Mouse (Mus musculus) ovary, adult 2 months (tissue): ENCODE measurements around the gene Aspdh. TPM values are rescaled to one million over a fixed set of nuclear protein-coding genes. Genes with fewer than 3 reads are reported as not detected.

Experiments
- polyA plus RNA-seq: library from polyadenylated mRNA; depleted of rRNA; stranded (reverse); fragments of >200 nt; gene quantifications from 2 replicates; pipeline ENCODE4 v1.2.3, GENCODE M21; 2012; rRNA removed

The Aspdh gene
- 0.46 and 2.6 TPM in 2 replicates for polyA plus RNA-seq

GRCm38 (mm10) chr7:44465111-44465510 lies at the start of gene Aspdh:
Gene Aspdh, plus strand, starts transcription at chr7:44465391.

GRCm38 (mm10) chr7:44428968-44429521 lies 36.1 kb upstream of the Aspdh start, which contains the start of gene Lrrc4b:
Gene Lrrc4b, plus strand, starts transcription at chr7:44429018.

DNA sequence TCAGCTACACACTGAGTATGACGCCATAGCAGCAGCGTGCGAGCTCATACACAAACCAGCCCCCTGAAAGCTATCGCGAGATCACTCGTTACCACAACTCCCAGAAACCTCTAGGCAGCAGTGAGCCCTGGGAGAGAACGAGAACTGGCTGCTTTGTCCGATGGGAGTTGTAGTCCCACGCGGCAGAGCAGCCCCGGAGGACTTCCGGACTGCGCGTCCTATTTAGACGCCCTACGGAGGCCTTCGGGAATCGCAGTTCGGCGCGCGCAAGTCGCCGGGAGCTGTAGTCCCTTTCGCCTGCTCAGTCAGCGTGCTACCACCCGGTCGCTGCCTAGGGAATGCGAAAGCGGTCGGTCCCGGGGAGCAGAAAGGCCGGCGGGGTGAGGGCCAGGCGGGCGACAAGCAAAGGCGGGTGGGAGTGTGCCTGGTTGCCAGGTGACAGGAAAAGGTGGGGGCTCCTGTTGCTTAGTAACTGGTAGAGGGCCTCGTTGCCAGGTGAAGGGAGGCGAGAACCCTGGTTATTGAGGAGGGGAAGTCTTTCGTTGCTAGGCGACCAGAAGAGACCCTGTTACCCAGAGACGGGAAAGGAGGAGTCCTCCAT lies 2.7 kb downstream of the Aspdh start, which contains the start of gene Josd2:
TSS of gene Josd2 (plus strand) at position 170 of the 601 bp plus-strand sequence.

DNA sequence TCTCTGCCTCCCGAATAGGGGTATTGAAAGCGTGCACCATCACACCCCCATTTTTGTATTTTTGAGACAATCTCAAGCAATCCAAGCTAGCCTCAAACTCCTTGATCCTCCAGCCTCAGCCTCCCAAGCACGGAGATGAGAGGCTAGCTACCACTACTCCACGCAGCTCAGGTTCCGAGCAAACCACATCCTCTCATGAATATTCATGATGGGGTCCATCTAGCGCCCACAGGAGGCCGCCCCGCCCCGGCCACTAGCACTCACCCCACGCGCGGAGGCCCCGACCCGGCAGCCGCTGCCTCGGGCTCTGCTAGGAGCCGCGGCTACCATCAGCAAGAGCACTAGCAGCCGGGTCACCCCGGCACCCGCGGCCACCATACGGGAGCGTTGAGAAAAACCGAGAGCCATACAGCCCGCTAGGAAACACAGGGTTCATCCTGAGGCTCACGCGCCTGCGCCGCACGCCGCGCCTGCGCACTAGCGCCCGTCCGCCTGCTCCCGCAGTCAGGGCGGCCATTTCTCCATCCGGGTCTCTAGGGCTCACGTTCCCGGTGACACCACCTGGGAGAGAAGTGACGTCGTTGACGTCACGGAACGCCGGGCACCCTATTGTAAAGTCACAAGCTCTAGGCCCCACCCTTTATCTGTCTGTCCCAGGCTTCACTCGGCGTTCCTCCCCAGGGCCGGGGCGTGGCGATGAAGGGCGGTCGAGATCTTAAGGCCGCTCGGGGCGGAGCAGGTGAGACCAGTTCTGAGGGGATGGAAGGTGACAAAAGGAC lies 31.0 kb downstream of the Aspdh start, which contains the start of the genes Emc10 and Fam71e1:
TSS of gene Emc10 (minus strand) at position 538 of the 779 bp plus-strand sequence.
TSS of gene Fam71e1 (plus strand) at position 590 of the 779 bp plus-strand sequence.

Other genes starting within 250 kb of the Aspdh start
- 0.15 and 0.29 TPM in 2 replicates for gene Klk1b5, start 249.4 kb upstream of the Aspdh start, polyA plus RNA-seq
- gene Klk1, start 240.0 kb upstream of the Aspdh start, polyA plus RNA-seq = 10.3 and 15.0 TPM in 2 replicates
- not detected in 2 replicates for gene Gm36864, start 229.2 kb upstream of the Aspdh start, polyA plus RNA-seq
- 1.7 and 1.9 TPM in 2 replicates for gene 1700028J19Rik, start 218.7 kb upstream of the Aspdh start, polyA plus RNA-seq
- gene 2410002F23Rik, start 218.7 kb upstream of the Aspdh start, polyA plus RNA-seq = 302 and 308 TPM in 2 replicates
- gene Acp4, start 208.0 kb upstream of the Aspdh start, polyA plus RNA-seq = 0.14 and 0.29 TPM in 2 replicates
- not detected in 2 replicates for gene Gm15517, start 203.9 kb upstream of the Aspdh start, polyA plus RNA-seq
- gene Clec11a, start 158.5 kb upstream of the Aspdh start, polyA plus RNA-seq = 17.9 and 24.7 TPM in 2 replicates
- gene Shank1, start 155.1 kb upstream of the Aspdh start, polyA plus RNA-seq = 1.6 and 1.7 TPM in 2 replicates
- gene Syt3, start 81.3 kb upstream of the Aspdh start, polyA plus RNA-seq = 5.9 and 6.5 TPM in 2 replicates
- gene 1700008O03Rik, start 79.6 kb upstream of the Aspdh start, polyA plus RNA-seq = 2.6 and 2.8 TPM in 2 replicates
- gene Lrrc4b, start 36.4 kb upstream of the Aspdh start, polyA plus RNA-seq = 12.9 and 15.2 TPM in 2 replicates
- 224 and 234 TPM in 2 replicates for gene Josd2, start 2.6 kb downstream of the Aspdh start, polyA plus RNA-seq
- gene Emc10, start 31.1 kb downstream of the Aspdh start, polyA plus RNA-seq = 430 and 453 TPM in 2 replicates
- 19.1 and 24.1 TPM in 2 replicates for gene Fam71e1, start 31.2 kb downstream of the Aspdh start, polyA plus RNA-seq
- 1.3 and 1.4 TPM in 2 replicates for gene Mybpc2, start 59.3 kb downstream of the Aspdh start, polyA plus RNA-seq
- gene Spib, start 66.7 kb downstream of the Aspdh start, polyA plus RNA-seq = 0.78 and 1.3 TPM in 2 replicates
- gene Pold1, start 83.5 kb downstream of the Aspdh start, polyA plus RNA-seq = 92.1 and 95.5 TPM in 2 replicates
- gene Nr1h2, start 88.6 kb downstream of the Aspdh start, polyA plus RNA-seq = 236 and 251 TPM in 2 replicates
- gene Napsa, start 107.0 kb downstream of the Aspdh start, polyA plus RNA-seq = 24.1 and 29.3 TPM in 2 replicates
- gene Kcnc3, start 125.3 kb downstream of the Aspdh start, polyA plus RNA-seq = 2.9 and 3.1 TPM in 2 replicates
- 9.2 and 12.0 TPM in 2 replicates for gene Myh14, start 205.5 kb downstream of the Aspdh start, polyA plus RNA-seq
- gene Izumo2, start 243.4 kb downstream of the Aspdh start, polyA plus RNA-seq = not detected in 2 replicates